Mouse (Mus musculus) bone marrow macrophage, adult 2 months (primary cell): ENCODE data around the gene Rsbn1. TPM values are rescaled to one million over a fixed set of nuclear protein-coding genes. Genes with fewer than 3 reads are reported as not detected.

Experiments used
- H3K27ac ChIP-seq: 2 replicates; pipeline ENCODE4 v1.5.1; 2012; ENCODE audit warnings: low read depth, low read length; ENCODE audit not compliant: insufficient read depth
- H3K4me1 ChIP-seq: 2 replicates; pipeline ENCODE4 v1.6.1; 2012; ENCODE audit warnings: low read length; ENCODE audit not compliant: control insufficient read depth, insufficient read depth
- H3K4me3 ChIP-seq: 2 replicates; pipeline ENCODE4 v1.5.1; 2012; ENCODE audit warnings: mild to moderate bottlenecking, low read length, moderate library complexity; ENCODE audit not compliant: insufficient read depth
- CTCF ChIP-seq: IDR thresholded peaks from 2 replicates; pipeline ENCODE4 v1.5.1; 2012; ENCODE audit warnings: low read depth, mild to moderate bottlenecking, low read length, moderate library complexity
- POLR2A ChIP-seq: IDR thresholded peaks from 2 replicates; pipeline ENCODE4 v1.6.1; 2012; ENCODE audit warnings: mild to moderate bottlenecking, low read depth, low read length, borderline replicate concordance
- polyA plus RNA-seq: library from polyadenylated mRNA; stranded (reverse); fragments of >200 nt; gene quantifications from 2 replicates; pipeline ENCODE4 v1.2.4, GENCODE M21; 2012; ENCODE audit not compliant: missing spikeins, insufficient read depth, insufficient read length

The Rsbn1 gene
- polyA plus RNA-seq, 1 experiment, result 13.4 TPM

- TF ChIP-seq POLR2A (no peak), CTCF (no peak)
- peak overlapping the region; percentile 1; the same call in 1 of the 2 replicates for H3K27ac ChIP-seq
These were observed 6.4 kb upstream of the Rsbn1 start for GRCm38 (mm10) chr3:103907335-103908030.

GRCm38 (mm10) chr3:103908781-103909180, 5.1 kb upstream of the Rsbn1 start:
- Histone ChIP-seq H3K4me3 (no peak overlapping the region), H3K27ac (no peak overlapping the region), H3K4me1 (peaks cover 18% of the 10 kb centered on the region)
- TF ChIP-seq POLR2A, result no peak

More at GRCm38 (mm10) chr3:103907335-103908030, 6.4 kb upstream of the Rsbn1 start:
- no peak overlapping the region for H3K4me3 ChIP-seq
- H3K4me1 ChIP-seq, result peaks cover 15% of the 10 kb centered on the region

- peaks cover 9% of the 10 kb centered on the region for H3K4me1 ChIP-seq
- H3K27ac ChIP-seq, result peak overlapping the region; percentile 64
- TF ChIP-seq CTCF (no peak), POLR2A (no peak)
- H3K4me3 ChIP-seq, result peak overlapping the region; percentile 94
These were observed 414 bp upstream of the Rsbn1 start for GRCm38 (mm10) chr3:103913451-103913961.

- TF ChIP-seq POLR2A, result no peak
- no peak for TF ChIP-seq CTCF
- Histone ChIP-seq H3K4me1 (peaks cover 8% of the 10 kb centered on the region), H3K4me3 (peak overlapping the region; percentile 94), H3K27ac (peak overlapping the region; percentile 61)
These were observed 1.0 kb downstream of the Rsbn1 start for GRCm38 (mm10) chr3:103914732-103915508.

GRCm38 (mm10) chr3:103915509-103915896, 1.6 kb downstream of the Rsbn1 start:
- peak overlapping the region; percentile 61 for H3K27ac ChIP-seq
- peaks cover 11% of the 10 kb centered on the region for H3K4me1 ChIP-seq

GRCm38 (mm10) chr3:103916205-103916838, 2.4 kb downstream of the Rsbn1 start:
- peak overlapping the region; percentile 31 for H3K4me3 ChIP-seq
- peak overlapping the region; percentile 64 for H3K27ac ChIP-seq
- H3K4me1 ChIP-seq, result peaks cover 11% of the 10 kb centered on the region

More at GRCm38 (mm10) chr3:103915509-103915896, 1.6 kb downstream of the Rsbn1 start:
- peak overlapping the region; percentile 94 for H3K4me3 ChIP-seq
- no peak for TF ChIP-seq CTCF
- TF ChIP-seq POLR2A, result no peak

GRCm38 (mm10) chr3:103916839-103917237, 2.9 kb downstream of the Rsbn1 start:
- H3K4me3 ChIP-seq, result peak overlapping the region; percentile 33
- H3K4me1 ChIP-seq, result peaks cover 13% of the 10 kb centered on the region
- no peak for TF ChIP-seq CTCF
- TF ChIP-seq POLR2A, result no peak
- peak overlapping the region; percentile 64 for H3K27ac ChIP-seq

More at GRCm38 (mm10) chr3:103916205-103916838, 2.4 kb downstream of the Rsbn1 start:
- TF ChIP-seq CTCF, result no peak
- TF ChIP-seq POLR2A, result no peak

- H3K4me1 ChIP-seq, result peaks cover 21% of the 10 kb centered on the region
- no peak overlapping the region for H3K4me3 ChIP-seq
- TF ChIP-seq POLR2A (no peak), CTCF (no peak)
- H3K27ac ChIP-seq, result no peak overlapping the region
These were observed 6.2 kb downstream of the Rsbn1 start for GRCm38 (mm10) chr3:103920094-103920493.

- Histone ChIP-seq H3K4me3 (no peak overlapping the region), H3K4me1 (peaks cover 20% of the 10 kb centered on the region), H3K27ac (no peak overlapping the region)
- no peak for TF ChIP-seq POLR2A
- TF ChIP-seq CTCF, result no peak
These were observed 11.4 kb downstream of the Rsbn1 start for GRCm38 (mm10) chr3:103925302-103925701.
